Mouse (Mus musculus) left cerebral cortex, adult 18-20 months (tissue): ENCODE measurements at regions not wholly inside any gene's neighbourhood (a gene's known extent, or its start where the extent isn't known, plus 50 kb on each side); places are given as distances from the start of the nearest gene placed in this dataset.

Source experiments
- DNase-seq, 2 experiments: peaks; one replicate each; pipeline ENCODE4 v3.0.0; 2021 to 2022; ENCODE audit warnings: low spot score in 2 of 2, mixed read lengths in 1 of 2

DNA sequence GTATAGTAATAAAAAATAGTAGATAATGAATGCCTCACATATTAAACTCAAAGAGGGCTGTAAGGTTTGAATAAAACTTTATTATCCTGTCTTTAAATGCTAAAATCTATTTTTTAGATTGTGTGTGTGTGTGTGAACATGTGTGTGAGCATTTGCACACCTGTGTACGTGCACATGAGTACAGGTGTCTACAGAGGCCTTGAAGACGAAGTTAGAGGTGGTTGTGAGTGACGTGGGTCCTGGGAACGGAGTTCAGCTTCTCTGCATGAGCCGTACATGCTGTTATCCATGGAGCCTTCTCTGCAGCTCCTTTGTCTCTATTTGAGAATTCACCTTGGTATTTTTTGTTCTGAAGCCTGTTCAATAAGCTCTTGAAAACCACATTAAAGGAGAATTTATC, 129.8 kb upstream of the Hmgn3 start:
- DNase-seq, result no peak

GRCm38 (mm10) chr9:83273361-83273975, 127.0 kb upstream of the Hmgn3 start:
- DNase-seq, result no peak

DNA sequence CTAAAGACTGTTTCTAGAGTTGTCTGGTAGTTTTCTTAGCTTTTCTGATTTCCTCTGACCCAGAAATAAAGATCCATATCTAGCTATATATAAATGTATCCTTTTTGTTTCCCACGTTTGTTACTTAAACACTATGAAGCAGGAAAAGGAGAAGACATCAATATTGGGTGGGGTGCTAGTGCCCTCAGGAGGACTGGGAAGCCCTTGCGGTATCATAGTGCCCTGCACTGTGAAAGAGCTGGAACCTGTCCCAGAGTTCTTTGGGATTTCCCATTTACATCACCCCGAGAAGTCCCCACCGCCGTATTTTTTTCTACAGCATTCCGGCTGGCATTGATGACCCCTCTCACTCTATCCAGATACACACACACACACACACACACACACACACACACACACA, 119.3 kb upstream of the Hmgn3 start:
- DNase-seq, result no peak

DNA sequence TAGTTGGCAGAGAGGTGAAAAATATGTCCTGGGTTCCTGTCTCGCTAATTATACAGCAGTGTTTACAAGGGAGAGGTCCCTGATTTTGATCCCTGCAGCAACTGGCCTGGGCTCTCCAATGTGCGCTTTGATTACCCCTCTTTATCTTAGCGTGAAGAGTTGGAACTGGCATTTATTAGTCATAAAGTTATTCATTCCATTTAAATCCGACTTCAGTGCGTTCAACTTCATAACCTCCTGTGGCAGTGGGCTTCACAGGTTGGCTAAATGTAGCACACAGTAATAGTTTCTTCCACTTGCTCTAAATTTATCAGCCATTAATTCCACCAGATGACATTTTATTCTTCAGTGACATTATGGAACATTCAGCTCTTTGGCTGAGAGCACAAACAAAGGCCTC, 113.0 kb upstream of the Hmgn3 start:
- DNase-seq, result no peak

GRCm38 (mm10) chr9:83258986-83259385, 112.5 kb upstream of the Hmgn3 start:
- DNase-seq, result peak in 1 of 2 experiments; percentile 19

DNA sequence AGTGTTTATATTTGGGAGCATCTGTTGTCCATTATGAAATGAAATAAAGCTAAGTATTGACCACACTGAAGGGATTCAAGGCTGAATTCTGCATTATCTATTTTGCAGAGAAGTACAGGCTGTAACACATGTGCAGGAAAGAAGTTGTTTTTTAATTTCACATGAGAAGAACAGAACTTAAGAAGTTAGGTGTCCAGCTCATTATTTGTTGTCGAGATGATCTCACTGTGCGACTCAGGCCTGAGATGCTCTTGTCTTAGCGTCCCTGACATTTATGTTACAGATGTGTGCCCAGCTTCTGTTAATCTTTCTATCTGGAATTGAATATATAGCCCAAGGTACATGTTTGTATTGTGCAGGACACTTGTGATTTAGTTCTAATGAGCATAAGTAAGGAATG, 112.0 kb upstream of the Hmgn3 start:
- DNase-seq, result no peak

DNA sequence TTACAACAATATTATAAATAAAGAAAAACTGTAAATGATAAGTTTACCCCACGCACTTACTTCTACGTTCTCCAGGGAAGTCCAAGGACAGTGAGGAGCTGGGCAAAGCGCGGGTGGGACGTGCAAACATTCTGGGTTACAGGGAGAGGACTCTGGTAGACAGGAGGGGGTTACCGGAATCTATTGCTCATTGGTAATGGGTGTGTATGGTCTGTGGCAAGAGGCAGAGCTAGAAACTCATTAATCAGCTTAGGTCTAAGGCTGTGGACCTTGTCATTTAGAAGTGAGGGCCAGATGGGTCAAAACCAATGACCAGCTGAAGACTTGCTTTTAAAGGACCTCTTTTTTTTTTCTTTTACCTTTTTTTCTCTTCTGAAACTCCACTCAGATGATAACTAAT, 107.9 kb upstream of the Hmgn3 start:
- no peak for DNase-seq

DNA sequence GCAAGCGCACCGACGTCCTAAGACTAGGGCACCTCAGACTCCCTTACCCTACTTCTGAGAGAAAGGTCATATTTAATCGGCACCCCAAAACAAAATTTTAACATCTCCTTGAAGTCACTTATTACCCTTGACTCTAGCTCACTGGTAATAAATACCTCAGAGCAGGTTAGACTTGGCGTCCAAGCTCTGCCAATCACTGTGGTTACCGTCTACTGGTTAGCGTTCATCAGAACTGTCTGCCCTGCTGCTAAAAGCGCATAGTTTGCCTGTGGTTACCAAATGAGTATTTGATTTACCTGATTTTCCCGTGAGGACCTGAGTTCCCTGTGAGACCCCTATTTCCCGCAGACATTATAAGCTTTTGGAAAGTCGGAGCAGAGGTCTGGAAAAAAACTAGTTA, 107.3 kb upstream of the Hmgn3 start:
- no peak for DNase-seq

DNA sequence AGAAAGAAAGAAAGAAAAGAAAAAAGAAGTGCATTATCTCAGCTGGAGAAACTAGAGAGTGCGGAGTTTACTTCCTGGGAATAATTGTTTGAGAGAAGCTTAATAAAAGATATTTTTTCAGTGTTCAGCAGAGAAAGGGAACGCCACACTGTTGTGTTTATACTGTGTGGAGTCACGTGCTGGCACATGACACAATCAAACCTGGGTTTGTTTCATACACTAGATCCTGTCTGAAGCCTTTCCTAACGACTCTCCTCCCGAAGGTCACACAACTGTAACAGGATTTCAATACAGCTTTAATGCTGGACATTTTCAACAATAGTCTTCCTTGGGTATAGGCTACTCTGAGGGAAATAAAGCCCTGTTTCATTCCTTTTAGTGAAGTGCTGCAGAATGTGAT, 105.3 kb upstream of the Hmgn3 start:
- DNase-seq, result no peak

- DNase-seq, result no peak
Measured at GRCm38 (mm10) chr9:83249871-83250270, 103.4 kb upstream of the Hmgn3 start.

GRCm38 (mm10) chr9:83248164-83248730, 101.8 kb upstream of the Hmgn3 start:
- no peak for DNase-seq

GRCm38 (mm10) chr9:83247066-83247668, 100.7 kb upstream of the Hmgn3 start:
- DNase-seq, result no peak

DNA sequence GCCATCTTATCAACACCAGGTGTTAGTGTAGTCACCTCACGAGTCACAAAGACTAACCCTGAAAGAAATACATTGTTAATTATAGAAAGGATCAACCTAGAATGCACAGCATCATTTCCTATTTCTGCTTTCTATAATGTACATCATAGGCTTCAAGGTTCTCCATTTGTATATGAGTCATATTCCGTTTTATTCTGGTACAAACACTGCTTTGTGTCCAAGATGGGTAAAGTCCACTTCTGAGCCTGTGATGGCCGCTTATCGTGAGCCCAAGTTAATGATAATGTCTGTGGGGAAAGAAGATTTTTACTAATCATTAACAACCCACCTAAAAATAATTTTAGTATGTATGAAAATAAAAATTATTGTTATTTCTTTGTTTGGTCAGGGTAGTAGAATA, 94.6 kb upstream of the Hmgn3 start:
- no peak for DNase-seq

DNA sequence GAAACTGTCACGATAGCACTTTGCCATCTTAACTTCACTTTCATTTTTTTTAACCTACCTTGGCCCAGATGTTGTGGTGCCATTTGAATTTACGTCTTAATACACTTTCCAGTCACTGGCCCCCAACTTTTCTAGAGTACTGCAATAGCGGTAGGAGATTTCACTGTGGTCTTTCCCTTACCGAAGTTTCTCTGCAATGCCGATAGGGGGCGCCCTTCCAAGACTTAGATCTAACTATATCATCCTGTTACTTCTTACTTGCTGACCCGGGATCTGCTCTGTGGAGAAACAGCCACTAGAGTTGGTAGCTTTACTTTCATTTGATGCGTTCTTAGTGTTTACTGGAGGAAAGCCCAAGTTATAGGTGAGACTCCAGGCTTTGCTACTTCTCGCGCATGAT, 92.6 kb upstream of the Hmgn3 start:
- no peak for DNase-seq

GRCm38 (mm10) chr9:83221866-83222265, 75.4 kb upstream of the Hmgn3 start:
- DNase-seq, result no peak

- no peak for DNase-seq
Measured at GRCm38 (mm10) chr9:83202583-83202982, 56.1 kb upstream of the Hmgn3 start.

GRCm38 (mm10) chr9:83199771-83200170, 53.3 kb upstream of the Hmgn3 start:
- peak; percentile 11 to 45 for DNase-seq

DNA sequence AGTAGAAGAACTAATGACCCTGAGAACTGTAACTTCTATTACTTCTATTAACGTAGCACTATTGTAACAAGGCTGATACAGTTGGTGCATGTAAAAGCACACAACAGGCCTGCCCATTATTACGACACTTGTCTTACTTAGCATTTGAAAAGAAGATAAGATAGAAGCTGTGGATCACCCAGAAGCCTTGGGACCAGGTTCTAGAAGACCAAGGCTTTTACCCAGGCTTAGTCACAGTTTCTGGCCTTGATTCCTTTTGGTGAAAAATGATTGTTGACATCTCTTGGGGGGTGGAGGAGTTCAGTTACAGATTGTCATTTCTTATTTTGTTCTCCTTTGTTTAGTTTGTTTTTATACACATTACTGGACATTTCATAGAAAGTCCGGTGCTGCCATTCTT, 52.7 kb upstream of the Hmgn3 start:
- DNase-seq, result no peak

- DNase-seq, result no peak
Measured at GRCm38 (mm10) chr9:83197013-83197412, 50.5 kb upstream of the Hmgn3 start.
